Mouse (Mus musculus) urinary bladder, postnatal 4 days (tissue): ENCODE data around the gene Ngdn.
"Not testable (repeated sequence)": the region's sequence is repeated elsewhere in the genome, so short reads cannot be mapped to it uniquely, and the experiment has no call there.

Experiments used
- DNase-seq, 2 experiments: peaks; one replicate each; pipeline ENCODE4 v3.0.0; 2021 to 2022; ENCODE audit warnings: low spot score in 2 of 2

The Ngdn gene

DNA sequence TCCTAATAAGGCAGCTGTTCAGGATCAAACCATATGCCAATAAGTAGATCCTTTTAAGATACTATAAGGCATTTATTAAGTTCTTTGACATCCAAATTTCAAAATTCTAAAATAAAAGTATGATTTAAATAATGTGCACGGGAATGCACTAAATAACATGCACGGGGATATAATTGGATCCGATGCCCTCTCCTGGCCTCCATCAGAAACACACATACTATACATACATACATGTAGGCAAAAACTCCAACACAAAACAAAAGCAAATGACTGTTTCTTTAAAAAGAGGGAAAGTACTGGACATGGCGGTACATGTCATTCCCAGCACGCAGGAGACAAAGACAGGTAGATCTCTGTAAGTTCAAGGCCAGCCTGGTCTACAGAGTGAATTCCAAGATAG, 15.4 kb upstream of the Ngdn start:
- DNase-seq = not testable (repeated sequence)

DNA sequence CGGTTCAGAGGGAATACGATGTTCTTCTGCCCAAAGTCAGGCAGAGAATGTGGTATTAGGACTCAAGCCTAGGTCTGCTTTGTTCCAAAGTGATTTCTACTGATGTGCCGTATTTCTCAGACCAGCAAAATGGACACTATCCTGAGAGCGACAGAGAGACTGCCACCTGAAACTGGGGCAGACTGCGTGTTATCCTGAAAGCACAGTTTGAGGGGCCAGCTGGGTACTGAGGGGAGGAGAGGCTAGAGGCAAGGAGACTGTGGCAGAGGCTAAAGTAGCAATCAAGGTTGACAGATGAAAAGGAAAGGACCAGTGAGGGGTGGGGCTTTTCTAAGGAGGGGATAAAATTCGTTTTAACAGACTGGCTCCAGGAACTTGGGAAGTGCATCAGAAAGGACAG, 14.4 kb upstream of the Ngdn start:
- DNase-seq = no peak

DNA sequence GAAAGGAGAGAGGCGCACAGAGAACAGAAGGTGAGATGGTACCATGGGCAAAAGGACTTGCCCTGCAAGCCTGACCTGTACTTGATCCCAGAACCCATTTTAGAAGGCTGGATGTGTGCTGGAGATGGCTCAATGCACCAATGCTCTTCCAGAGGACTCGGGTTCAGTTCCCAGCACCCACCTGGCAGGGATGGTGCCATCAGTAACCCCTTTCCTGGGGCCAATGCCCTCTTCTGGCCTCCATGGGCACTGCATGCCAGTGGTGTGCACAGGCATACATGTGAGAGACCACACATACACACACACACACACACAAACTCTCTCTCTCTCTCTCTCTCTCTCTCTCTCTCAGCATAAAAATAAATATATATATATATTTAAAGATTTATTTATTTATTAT, 13.8 kb upstream of the Ngdn start:
- DNase-seq = no peak

DNA sequence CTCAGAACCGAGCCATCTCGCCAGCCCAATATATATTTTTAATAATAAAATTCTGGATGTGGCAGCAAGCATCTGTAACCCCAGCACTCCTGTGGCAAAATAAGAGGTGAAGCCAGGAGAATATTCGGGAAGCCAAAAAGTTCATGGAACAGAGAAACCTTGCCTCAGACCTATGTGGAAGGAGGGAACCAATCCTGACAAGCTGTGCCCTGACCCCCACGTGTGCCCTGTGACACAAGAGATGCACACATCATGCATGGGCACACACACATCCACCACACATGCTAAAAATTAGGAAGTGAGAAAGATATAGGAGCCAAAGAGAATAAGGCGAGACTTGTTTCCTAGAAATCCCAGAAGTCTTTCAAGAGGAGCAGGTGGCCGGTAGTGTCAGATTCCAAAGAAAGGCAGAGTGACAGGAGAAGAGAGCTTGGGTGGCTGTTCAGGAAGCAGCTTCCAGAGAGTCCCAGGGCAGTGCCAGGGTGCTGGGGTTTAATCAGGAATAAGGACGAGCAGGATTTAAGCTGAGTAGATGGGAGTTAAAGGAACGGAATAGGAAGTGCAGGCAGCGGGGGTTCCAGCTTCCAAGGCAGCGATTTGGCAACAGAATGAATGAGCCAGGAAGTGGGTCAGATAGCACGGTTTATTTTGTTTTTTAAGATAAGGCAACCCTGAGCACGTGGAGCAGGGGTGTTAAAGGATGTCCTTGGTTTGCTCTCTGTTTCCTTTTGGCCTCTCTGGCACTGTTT, 13.1 kb upstream of the Ngdn start:
- DNase-seq = no peak

DNA sequence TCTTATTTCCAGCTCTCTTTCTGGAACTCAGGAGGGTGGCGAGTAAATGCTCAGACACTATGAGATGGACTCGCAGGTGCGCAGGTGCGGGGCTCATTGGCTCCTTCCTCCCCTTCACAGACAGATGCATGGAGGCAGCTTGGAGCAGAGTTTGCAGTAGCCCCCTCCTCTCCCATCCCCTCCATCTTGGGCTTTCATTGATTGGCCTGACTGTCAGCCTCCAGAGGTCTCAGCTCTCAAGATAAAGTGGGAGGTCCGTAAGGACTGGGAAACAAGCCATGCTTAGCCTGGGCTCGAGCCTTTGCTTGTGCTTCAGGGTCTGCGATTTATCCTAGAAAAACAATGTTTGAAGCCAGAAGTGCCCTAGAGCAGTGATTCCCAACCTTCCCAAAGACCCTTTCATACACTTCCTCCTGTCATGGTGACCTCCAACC, 12.6 kb upstream of the Ngdn start:
- DNase-seq = no peak

DNA sequence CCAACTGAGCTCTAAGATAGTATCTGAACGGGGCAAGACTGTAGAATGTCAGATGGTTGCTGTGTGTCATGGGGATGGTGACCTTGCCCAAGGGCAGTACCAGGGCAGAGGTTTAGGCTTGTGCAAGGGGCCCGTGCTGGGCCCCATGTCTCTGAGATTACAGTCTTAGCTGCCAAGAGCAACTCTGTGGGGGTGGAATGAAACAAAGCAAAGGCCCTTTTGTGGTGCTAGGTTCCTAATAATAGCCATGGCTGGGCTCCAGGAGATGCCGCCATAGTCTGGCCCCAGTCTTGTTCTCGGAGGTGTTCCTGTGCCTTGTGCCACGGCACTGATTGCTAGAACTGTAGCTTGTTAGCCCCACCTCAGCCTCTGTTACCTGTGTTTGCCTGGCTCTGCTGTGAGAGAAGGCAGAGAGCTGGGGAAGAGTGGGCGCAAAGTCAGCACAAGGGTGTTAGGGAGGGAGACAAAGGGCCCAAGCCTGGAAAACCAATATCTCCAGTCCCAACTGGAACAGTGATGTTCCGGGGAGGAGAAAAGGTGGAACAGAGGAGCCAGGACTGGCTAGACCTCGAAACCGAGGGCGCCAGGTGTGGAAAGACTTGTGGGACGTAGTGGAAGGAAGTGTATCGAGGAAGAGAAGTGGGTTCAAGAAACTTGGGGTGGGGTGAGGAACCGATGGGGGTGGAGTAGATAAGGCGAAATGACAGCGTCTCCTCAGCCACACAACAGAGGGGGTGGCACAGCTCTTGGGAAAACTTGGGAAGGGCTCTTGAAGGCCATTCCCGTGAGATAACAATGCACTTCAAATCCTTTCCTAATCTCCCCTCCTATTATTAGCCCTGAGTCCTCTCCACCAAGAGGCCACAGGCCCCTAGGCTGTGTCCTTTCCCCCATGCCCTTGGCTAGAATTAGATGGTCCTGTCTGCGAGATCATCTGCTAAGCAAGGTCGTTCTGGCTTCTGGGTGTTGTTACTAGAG, 11.1 kb upstream of the Ngdn start:
- DNase-seq = no peak

DNA sequence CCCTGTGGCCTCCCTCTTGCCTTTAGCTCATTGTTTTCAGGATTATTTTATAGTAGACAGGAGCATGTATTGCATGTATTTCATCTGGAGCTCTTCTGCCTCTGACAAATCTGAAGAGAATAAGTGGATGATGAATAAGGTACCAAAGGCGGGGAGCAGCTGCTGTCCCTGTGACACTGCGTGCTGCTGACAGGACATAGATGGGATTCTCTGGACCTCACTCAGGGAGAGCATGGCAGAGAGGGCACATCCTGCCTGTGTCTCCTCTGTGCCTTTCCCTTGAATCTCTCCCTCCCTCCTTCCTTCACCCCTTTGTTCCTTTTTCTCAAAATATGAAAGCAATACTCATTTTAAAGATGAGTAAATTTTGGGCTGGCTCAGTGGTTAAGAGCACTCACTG, 9.7 kb upstream of the Ngdn start:
- DNase-seq = no peak

DNA sequence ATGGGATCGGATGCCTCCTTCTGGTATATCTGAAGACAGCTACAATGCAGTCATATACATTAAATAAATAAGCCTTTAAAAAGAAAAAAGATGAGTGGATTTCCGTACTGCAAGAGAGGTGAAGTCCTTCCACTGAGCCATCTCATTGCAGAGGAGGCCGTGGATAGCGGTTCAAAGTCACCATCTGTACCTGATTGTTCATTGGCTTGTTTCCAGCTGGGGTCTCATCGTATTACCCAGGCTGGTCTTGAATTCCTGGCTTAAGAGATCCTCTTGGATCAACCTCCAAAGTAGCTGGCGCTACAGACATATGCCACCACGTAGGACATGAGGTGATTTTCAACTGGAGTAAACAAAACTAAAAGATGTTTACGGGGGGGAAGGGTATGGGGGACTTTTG, 9.3 kb upstream of the Ngdn start:
- no peak for DNase-seq

DNA sequence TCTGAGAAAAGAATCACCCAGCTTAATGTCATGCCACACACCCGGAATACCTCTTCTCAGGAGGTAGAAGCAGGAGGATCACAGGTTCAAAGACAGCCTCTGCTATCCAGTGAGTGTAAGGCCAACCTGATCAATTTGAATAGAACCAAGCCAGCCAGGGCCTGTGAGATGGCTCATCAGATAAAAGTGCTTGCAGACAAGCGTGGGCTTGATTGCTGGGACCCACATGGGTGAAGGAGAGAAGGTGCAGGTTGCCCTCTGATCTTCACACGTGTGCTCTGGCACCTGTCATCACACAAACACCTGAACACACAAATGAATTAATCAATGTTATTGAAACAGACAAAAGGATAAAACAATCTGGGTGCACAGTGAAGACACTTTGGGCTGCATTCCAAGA, 8.7 kb upstream of the Ngdn start:
- DNase-seq = no peak

DNA sequence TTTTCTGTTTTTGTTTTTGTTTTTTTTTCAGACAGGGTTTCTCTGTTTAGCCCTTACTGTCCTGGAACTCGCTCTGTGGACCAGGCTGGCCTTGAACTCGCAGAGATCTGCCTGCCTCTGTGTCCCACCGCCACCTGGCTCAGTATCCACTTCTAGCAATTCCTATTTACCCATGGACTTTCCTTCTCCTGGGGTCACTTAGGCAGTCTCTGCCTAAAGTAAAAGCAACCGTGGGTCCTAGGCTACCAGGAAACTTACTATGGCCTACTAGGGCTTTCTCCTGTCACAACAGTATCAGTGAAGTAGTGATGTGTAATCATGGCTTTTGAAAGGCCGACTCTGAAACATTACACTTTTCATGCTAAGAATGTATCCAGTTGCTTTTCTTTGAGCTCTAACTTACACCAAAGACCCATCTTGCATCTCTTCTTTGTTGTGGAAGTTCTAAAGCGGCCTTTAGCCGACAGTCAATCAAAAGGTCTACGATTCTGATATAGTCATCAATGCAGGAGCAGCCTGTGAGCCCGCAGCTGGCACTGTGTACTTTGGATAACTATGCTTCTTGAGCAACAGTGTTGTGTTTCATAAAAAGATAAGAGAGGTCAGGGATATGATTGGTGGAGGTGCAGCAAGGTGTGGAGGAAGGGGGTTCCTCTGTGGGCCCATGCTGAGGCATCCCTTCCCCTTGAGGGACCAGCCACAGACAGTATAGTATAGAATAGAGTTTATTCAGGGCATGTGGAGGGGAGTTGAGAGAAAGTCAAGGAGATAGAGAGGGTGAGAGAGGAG, 7.9 kb upstream of the Ngdn start:
- no peak for DNase-seq

DNA sequence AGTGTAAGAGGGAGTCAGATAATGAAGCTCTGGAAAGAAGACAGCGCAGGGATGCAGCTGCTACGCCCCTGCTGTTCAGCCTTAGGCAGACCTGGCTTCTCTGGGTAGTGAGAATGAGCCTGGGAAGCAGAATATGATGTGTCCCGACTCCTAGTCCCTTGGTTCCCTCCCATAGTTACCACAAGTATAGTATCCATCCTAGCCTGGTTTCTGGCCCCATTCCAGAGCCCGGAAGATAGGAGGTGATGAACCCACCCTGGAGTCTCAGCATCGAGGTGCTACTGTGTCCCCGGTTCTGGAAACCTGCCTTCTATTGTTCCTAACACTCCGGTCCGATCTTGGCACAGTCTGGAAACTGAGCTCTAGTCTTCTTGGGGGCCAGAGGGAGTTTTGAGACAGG, 6.8 kb upstream of the Ngdn start:
- no peak for DNase-seq

DNA sequence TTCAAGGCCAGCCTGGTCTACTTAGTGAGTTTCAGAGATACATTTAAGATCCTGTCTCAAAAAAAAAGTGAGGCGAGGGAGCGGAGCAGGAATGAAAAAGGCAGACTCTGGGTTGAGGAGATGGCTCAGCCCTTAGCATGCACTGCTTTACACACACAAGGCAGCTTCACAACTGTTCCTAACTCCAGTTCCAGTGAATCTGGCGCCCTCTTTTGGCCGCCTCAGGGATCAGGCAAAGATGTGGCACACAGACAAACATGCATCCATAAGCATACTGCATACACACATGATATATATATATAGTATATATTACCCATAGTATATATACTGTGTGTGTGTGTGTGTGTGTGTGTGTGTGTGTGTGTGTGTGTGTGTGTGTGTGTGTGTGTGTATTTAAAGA, 4.1 kb upstream of the Ngdn start:
- no peak for DNase-seq

DNA sequence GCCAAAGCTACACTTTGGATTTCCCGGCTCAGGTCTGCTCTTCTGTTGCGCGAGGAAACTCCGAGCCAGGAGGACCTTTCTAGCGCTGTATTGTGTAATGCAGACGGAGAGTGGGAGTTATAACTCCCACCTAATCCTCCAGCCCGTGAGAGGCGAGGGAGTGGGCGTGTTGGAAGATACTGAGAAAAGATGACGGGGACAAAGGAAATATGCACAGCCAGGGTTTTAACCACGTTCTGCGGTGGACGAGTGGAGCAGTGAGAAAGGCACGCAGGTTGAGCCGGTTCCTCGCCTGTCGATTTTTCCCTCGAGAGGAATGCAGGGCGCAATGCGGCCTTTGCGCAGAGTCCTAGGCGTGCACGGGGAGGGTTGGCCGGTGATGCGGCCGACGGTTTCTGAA, 663 bp upstream of the Ngdn start:
- no peak for DNase-seq

DNA sequence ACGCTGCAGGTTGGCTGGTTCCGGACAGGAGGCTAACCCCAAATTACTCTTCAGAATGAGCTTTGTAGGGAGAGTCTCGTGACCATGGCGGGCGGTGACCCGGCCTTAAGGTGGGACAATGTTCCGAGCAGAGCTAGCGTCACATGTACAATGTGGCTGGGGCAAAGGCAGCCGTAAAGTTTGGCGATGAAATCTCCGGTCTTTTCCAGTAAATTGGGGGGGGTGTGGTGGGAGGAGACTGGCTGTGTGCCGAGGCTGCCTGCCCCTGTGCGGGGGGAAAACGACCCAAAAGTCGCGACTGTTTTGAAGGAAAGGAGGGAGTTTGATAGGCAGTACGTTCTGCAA, 485 bp downstream of the Ngdn start:
- DNase-seq = no peak

DNA sequence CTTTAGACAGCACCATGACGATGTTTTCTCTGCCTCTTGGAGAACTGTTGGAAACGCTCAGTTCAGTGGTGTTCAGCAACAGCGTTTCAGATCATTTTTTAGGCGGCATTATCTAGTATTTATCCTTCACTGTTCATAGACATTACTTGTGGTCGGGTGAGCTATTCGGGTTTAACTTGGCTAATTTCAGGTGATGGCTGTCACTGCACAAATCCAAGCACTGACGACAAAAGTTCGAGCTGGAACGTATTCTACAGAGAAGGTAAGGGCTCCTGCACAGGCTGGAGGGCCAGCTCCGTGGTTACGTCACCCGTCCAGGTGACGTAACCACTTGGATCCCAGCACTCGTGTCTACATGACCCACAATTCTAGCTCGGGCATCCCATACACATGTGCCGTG, 1.6 kb downstream of the Ngdn start:
- DNase-seq = no peak

DNA sequence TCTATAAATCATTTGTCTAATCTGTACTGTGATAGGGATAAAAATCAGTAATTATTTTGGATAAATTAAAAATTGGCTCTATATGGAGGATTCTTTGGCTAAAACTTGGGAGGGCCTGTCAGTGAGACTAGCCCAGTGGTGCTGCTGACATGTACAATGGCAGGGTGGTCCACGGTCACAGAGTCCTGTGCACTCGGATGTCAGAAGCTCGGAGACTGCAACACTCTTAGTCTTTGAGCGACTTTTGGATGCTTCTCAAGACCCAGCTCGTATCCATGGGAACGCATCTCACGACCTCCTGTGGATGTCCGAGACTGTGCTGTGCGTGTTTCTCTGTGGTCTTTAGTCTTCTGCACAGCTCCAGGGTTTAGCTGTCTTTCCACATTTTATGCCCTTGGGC, 5.1 kb downstream of the Ngdn start:
- DNase-seq = no peak

DNA sequence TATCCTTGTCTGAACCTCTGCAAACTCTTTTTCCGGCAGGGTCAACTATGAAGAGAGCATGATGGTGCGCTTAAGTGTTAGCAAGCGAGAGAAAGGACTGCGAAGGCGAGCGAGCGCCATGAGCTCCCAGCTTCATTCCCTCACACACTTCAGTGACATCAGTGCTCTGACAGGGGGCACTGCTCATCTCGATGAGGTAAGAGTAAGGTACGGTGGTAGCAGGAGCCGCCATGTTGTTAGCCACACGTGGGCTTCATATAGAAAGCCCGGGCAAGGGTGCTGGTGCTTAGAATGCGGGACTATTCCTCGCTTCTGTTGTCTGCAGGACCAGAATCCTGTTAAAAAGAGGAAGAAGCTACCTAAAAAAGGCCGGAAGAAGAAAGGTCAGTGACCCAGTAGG, 7.8 kb downstream of the Ngdn start:
- DNase-seq = no peak

DNA sequence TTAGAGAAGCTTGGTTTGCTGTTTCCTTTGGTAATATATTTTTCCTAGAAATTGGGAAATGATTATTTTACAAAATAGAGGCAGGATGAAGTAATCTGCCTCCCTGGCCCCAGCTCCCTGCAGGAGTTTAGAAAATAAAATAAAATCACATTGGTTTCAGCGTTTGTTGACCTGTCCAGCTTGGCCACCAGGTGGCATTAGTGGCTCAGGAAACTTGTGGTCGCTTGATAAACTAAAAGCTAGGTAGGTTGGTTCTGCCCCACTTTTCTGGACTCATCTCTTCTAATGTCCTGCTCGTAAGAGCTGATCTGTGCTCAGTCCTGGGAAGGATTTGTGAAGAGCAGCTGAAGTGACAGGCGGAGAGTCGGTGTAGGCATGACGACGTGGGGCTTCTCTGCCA, 9.0 kb downstream of the Ngdn start:
- peak in 1 of 2 experiments; percentile 35 for DNase-seq

DNA sequence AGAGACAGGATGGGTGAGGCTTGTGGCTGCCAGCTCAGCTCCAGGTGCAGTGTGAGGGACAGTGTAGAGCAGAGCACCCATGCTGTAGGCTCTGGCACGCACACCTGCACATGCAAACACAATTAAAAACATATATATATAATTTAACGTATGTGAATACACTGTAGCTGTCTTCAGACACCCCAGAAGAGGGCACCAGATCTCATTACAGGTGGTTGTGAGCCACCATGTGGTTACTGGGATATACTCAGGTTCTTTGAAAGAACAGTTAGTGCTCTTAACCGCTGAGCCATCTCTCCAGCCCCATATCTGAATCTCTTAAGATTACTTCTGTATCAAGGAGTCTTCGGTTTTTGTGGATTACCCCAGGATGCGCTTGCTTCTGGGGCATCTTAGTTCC, 10.3 kb downstream of the Ngdn start:
- no peak for DNase-seq

DNA sequence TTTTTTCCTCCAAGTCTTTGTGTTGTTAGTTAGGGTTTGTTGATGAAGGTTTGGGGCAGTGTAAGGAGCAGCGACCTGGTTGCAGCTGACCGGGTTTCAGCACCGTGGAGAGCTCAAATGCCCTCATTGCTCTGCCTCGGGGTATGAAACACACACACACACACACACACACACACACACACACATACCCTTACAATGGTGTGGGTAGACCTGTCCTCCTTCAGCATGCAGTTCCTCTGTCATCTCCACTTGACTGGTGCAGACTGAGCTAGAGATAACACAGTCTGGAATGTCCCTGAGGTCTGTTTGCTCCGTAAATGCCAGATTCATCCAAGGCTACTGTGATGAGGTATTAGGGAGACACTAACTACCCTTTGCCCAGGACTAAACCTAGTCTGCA, 12.0 kb downstream of the Ngdn start:
- no peak for DNase-seq

DNA sequence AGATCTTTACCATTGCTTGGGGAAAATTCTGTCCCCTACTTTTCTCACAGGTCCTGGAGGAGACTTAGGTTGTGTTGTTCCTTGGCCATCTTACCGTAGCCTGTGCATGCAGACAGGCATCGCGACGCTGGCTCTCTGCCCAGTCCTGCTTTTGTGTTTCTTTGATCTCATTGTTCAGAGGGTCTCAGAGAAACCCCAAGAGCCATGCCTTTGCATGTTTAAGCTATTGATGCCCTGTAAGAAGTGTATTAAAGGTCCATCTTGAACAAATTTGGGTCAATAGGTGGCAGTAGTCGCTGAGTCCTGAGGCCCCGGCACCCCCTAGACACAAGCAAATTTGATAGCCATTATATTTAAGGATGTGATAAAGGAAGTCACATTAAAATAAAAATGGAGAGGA, 12.4 kb downstream of the Ngdn start:
- DNase-seq = no peak

DNA sequence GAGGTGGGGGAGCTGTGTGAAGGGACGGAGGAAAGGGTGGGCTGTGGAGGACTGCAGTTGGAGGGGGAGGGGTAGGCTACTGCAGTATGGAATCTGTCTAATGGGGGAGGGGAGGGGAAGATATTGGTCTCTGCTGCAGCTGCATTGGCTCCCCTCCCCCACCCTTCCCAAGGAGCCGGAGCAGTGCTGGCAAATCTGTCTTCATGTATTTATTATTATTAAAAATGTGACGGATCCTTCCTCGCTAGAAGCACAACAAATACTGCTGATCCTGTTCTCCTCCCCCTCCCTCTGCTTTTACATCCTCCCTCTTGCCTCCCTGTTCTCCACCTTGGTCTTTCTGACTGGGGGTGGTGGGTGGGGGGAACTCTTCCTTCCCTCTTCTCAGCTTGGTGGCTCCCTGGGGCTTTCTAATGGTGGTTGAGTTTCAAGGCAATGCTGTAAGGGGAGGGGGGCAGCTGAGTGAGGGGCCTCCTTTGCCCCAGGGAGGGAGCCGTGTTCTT, 13.1 kb downstream of the Ngdn start:
- DNase-seq = no peak
